Mouse (Mus musculus): ENCODE data around the gene Hist1h4i. TPM values are rescaled to one million over a fixed set of nuclear protein-coding genes. Genes with fewer than 3 reads are reported as not detected.
"Not testable (repeated sequence)": the region's sequence is repeated elsewhere in the genome, so short reads cannot be mapped to it uniquely, and the experiment has no call there.

The Hist1h4i gene
- 11.8 and 13.3 TPM in 2 replicates for polyA plus RNA-seq (2014; fragmentation: Nextera tagmentation; extraction: Ambion mirVana)

GRCm38 (mm10) chr13:22041142-22041536 is at the start of gene Hist1h4i:
Gene Hist1h4i, minus strand, starts transcription at chr13:22041362.
- H3K4me2 ChIP-seq (ENCODE audit: low read depth, low read length): peak within 1 kb of the TSS; percentile 61
- WGBS: under 1% methylated on average over 22 of the region's 27 CpGs
- peak within 1 kb of the TSS; percentile 66 for H3K9ac ChIP-seq (ENCODE audit: low read depth, low read length)
- peak within 1 kb of the TSS; percentile 92 for H3K27ac ChIP-seq (replicated peaks; ENCODE audit: low read depth, low read length)
- H3K4me1 ChIP-seq (ENCODE audit: control insufficient read depth, insufficient read depth, low read length): peaks cover 30% of the 10 kb centered on the region
- not testable (repeated sequence) for H3K27me3 ChIP-seq (replicated peaks; ENCODE audit: control insufficient read depth, insufficient read depth, low read length); H3K9me3 ChIP-seq (ENCODE audit: control insufficient read depth, low read length); H3K36me3 ChIP-seq (ENCODE audit: control insufficient read depth, insufficient read depth, low read length)
- ATAC-seq (ENCODE audit: low read depth): peak; percentile 62
- peak within 1 kb of the TSS; percentile 42 for H3K4me3 ChIP-seq (ENCODE audit: low read depth, low read length)
- peak; percentile 96 for DNase-seq (ENCODE audit: low spot score)

- not testable (repeated sequence) for ATAC-seq (ENCODE audit: low read depth); H3K4me1 ChIP-seq (ENCODE audit: control insufficient read depth, insufficient read depth, low read length); H3K9ac ChIP-seq (ENCODE audit: low read depth, low read length); H3K36me3 ChIP-seq (ENCODE audit: control insufficient read depth, insufficient read depth, low read length); H3K27me3 ChIP-seq (replicated peaks; ENCODE audit: control insufficient read depth, insufficient read depth, low read length); DNase-seq (ENCODE audit: low spot score); H3K4me3 ChIP-seq (ENCODE audit: low read depth, low read length); H3K27ac ChIP-seq (replicated peaks; ENCODE audit: low read depth, low read length); H3K9me3 ChIP-seq (ENCODE audit: control insufficient read depth, low read length); H3K4me2 ChIP-seq (ENCODE audit: low read depth, low read length)
- WGBS: 63% methylated on average over 1 of the region's 1 CpGs
Measured at GRCm38 (mm10) chr13:22084140-22084539, 43.0 kb upstream of the Hist1h4i start, which contains the start of gene Vmn1r188. Gene Vmn1r188, plus strand, starts transcription at chr13:22084440.

- H3K27me3 ChIP-seq (replicated peaks; ENCODE audit: control insufficient read depth, insufficient read depth, low read length): no peaks in the 10 kb centered on the region
- 50% methylated on average over 1 of the region's 1 CpGs for WGBS
- no peak for DNase-seq (ENCODE audit: low spot score)
- H3K4me1 ChIP-seq (ENCODE audit: control insufficient read depth, insufficient read depth, low read length): no peaks in the 10 kb centered on the region
- H3K27ac ChIP-seq (replicated peaks; ENCODE audit: low read depth, low read length): no peak overlapping the region
- no peak overlapping the region for H3K4me3 ChIP-seq (ENCODE audit: low read depth, low read length)
- H3K4me2 ChIP-seq (ENCODE audit: low read depth, low read length): no peak overlapping the region
- ATAC-seq (ENCODE audit: low read depth): no peak
- H3K9ac ChIP-seq (ENCODE audit: low read depth, low read length): no peak overlapping the region
- H3K9me3 ChIP-seq (ENCODE audit: control insufficient read depth, low read length): 0 out of 2 replicates have a peak, but pooled peaks cover 3% of the 10 kb centered on the region
- H3K36me3 ChIP-seq (ENCODE audit: control insufficient read depth, insufficient read depth, low read length): no peaks in the 10 kb centered on the region
Measured at GRCm38 (mm10) chr13:22063468-22063867, 22.3 kb upstream of the Hist1h4i start.

- Histone ChIP-seq H3K4me3 (ENCODE audit: low read depth, low read length) (no peak overlapping the region), H3K36me3 (ENCODE audit: control insufficient read depth, insufficient read depth, low read length) (no peaks in the 10 kb centered on the region), H3K27me3 (replicated peaks; ENCODE audit: control insufficient read depth, insufficient read depth, low read length) (no peaks in the 10 kb centered on the region), H3K9me3 (ENCODE audit: control insufficient read depth, low read length) (0 out of 2 replicates have a peak, but pooled peaks cover under 1% of the 10 kb centered on the region), H3K9ac (ENCODE audit: low read depth, low read length) (no peak overlapping the region), H3K4me1 (ENCODE audit: control insufficient read depth, insufficient read depth, low read length) (no peaks in the 10 kb centered on the region), H3K27ac (replicated peaks; ENCODE audit: low read depth, low read length) (no peak overlapping the region), H3K4me2 (ENCODE audit: low read depth, low read length) (no peak overlapping the region)
- ATAC-seq (ENCODE audit: low read depth) (no peak), DNase-seq (ENCODE audit: low spot score) (no peak)
- 85% methylated on average over 1 of the region's 1 CpGs for WGBS
Measured at GRCm38 (mm10) chr13:22061422-22061821, 20.3 kb upstream of the Hist1h4i start.

DNA sequence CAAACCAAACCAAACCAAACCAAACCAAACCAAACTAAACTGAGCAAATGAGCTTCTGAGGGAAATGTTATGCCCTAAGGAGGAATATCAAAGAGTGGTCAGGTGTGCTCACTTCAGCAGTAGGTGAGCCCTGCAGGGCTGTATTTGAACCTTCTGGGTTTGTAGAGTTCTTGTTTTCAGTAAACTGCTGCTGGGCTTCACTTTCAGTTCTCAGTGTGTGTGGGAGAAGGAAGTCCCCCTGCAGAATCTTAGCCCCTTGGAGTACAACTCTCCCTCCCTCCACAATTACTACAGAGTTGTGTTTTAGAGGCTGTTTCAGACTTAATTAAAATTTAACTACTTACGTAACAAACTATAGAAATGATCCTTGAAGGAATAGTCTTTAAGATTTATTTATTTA is 12.6 kb upstream of the Hist1h4i start:
- DNase-seq (ENCODE audit: low spot score) (no peak), ATAC-seq (ENCODE audit: low read depth) (no peak)
- Histone ChIP-seq H3K9me3 (ENCODE audit: control insufficient read depth, low read length) (no peaks in the 10 kb centered on the region), H3K4me2 (ENCODE audit: low read depth, low read length) (no peak overlapping the region), H3K4me3 (ENCODE audit: low read depth, low read length) (no peak overlapping the region), H3K4me1 (ENCODE audit: control insufficient read depth, insufficient read depth, low read length) (no peaks in the 10 kb centered on the region), H3K36me3 (ENCODE audit: control insufficient read depth, insufficient read depth, low read length) (no peaks in the 10 kb centered on the region), H3K27me3 (replicated peaks; ENCODE audit: control insufficient read depth, insufficient read depth, low read length) (no peaks in the 10 kb centered on the region), H3K9ac (ENCODE audit: low read depth, low read length) (no peak overlapping the region), H3K27ac (replicated peaks; ENCODE audit: low read depth, low read length) (no peak overlapping the region)
- WGBS: 92% methylated on average over 1 of the region's 1 CpGs

DNA sequence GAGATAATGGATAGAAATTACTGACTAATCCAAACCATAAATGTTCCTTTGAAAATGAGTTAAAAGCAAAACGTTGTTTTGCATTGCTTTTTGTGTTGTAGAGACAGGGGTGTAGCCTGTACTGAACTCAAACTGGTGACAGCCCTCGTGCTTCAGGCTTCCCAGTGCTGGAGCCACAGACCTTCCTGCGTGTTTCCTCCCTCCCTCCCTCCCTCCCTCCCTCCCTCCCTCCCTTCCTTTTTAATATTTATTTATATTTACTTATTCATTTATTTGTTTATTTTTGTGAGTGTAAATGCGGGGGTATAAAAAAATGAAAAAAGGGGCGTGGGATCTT is 10.3 kb upstream of the Hist1h4i start:
- peak overlapping the region; percentile 75 for H3K4me2 ChIP-seq (ENCODE audit: low read depth, low read length)
- peak overlapping the region; percentile 84 for H3K27ac ChIP-seq (replicated peaks; ENCODE audit: low read depth, low read length)
- no peaks in the 10 kb centered on the region for H3K36me3 ChIP-seq (ENCODE audit: control insufficient read depth, insufficient read depth, low read length)
- ATAC-seq (ENCODE audit: low read depth) (no peak), DNase-seq (ENCODE audit: low spot score) (no peak)
- 8% methylated on average over 5 of the region's 5 CpGs for WGBS
- peak overlapping the region; percentile 59 for H3K4me3 ChIP-seq (ENCODE audit: low read depth, low read length)
- H3K9me3 ChIP-seq (ENCODE audit: control insufficient read depth, low read length): no peaks in the 10 kb centered on the region
- H3K9ac ChIP-seq (ENCODE audit: low read depth, low read length): peak overlapping the region; percentile 67
- no peaks in the 10 kb centered on the region for H3K4me1 ChIP-seq (ENCODE audit: control insufficient read depth, insufficient read depth, low read length)
- no peaks in the 10 kb centered on the region for H3K27me3 ChIP-seq (replicated peaks; ENCODE audit: control insufficient read depth, insufficient read depth, low read length)

- H3K27ac ChIP-seq (replicated peaks; ENCODE audit: low read depth, low read length): peak overlapping the region; percentile 84
Measured at GRCm38 (mm10) chr13:22050591-22051522, 9.7 kb upstream of the Hist1h4i start.

GRCm38 (mm10) chr13:22049737-22050440 is 8.7 kb upstream of the Hist1h4i start:
- peak; percentile 13; the same call in 1 of the 2 replicates for ATAC-seq (ENCODE audit: low read depth)
- WGBS: under 1% methylated on average over 14 of the region's 14 CpGs
- H3K4me3 ChIP-seq (ENCODE audit: low read depth, low read length): peak overlapping the region; percentile 59

More at GRCm38 (mm10) chr13:22050591-22051522, 9.7 kb upstream of the Hist1h4i start:
- ATAC-seq (ENCODE audit: low read depth) (peak; percentile 96), DNase-seq (ENCODE audit: low spot score) (peak; percentile 95)
- no peaks in the 10 kb centered on the region for H3K36me3 ChIP-seq (ENCODE audit: control insufficient read depth, insufficient read depth, low read length)
- H3K9ac ChIP-seq (ENCODE audit: low read depth, low read length): peak overlapping the region; percentile 67
- under 1% methylated on average over 52 of the region's 52 CpGs for WGBS
- H3K4me1 ChIP-seq (ENCODE audit: control insufficient read depth, insufficient read depth, low read length): no peaks in the 10 kb centered on the region
- peak overlapping the region; percentile 75 for H3K4me2 ChIP-seq (ENCODE audit: low read depth, low read length)
- no peaks in the 10 kb centered on the region for H3K9me3 ChIP-seq (ENCODE audit: control insufficient read depth, low read length)
- H3K4me3 ChIP-seq (ENCODE audit: low read depth, low read length): peak overlapping the region; percentile 59
- no peaks in the 10 kb centered on the region for H3K27me3 ChIP-seq (replicated peaks; ENCODE audit: control insufficient read depth, insufficient read depth, low read length)

More at GRCm38 (mm10) chr13:22049737-22050440, 8.7 kb upstream of the Hist1h4i start:
- H3K4me2 ChIP-seq (ENCODE audit: low read depth, low read length): peak overlapping the region; percentile 75
- peak; percentile 90 for DNase-seq (ENCODE audit: low spot score)
- no peaks in the 10 kb centered on the region for H3K27me3 ChIP-seq (replicated peaks; ENCODE audit: control insufficient read depth, insufficient read depth, low read length)
- H3K9ac ChIP-seq (ENCODE audit: low read depth, low read length): peak overlapping the region; percentile 54
- H3K27ac ChIP-seq (replicated peaks; ENCODE audit: low read depth, low read length): peak overlapping the region; percentile 84
- H3K4me1 ChIP-seq (ENCODE audit: control insufficient read depth, insufficient read depth, low read length): no peaks in the 10 kb centered on the region
- no peaks in the 10 kb centered on the region for H3K9me3 ChIP-seq (ENCODE audit: control insufficient read depth, low read length)
- no peaks in the 10 kb centered on the region for H3K36me3 ChIP-seq (ENCODE audit: control insufficient read depth, insufficient read depth, low read length)
